Mouse (Mus musculus): ENCODE measurements around the gene Gria1.

The Gria1 gene

GRCm38 (mm10) chr11:57062441-57062840 is 51.3 kb downstream of the Gria1 start:
- DNase-seq, result no peak

GRCm38 (mm10) chr11:57070196-57070901 is 59.2 kb downstream of the Gria1 start:
- DNase-seq, result no peak

- DNase-seq, result no peak
Measured at GRCm38 (mm10) chr11:57072171-57072570, 61.0 kb downstream of the Gria1 start.

GRCm38 (mm10) chr11:57079423-57079822 is 68.2 kb downstream of the Gria1 start:
- DNase-seq, result no peak

- peak; percentile 20 for DNase-seq
Measured at GRCm38 (mm10) chr11:57089527-57089926, 78.3 kb downstream of the Gria1 start.

- DNase-seq, result no peak
Measured at GRCm38 (mm10) chr11:57090705-57091104, 79.5 kb downstream of the Gria1 start.

- no peak for DNase-seq
Measured at GRCm38 (mm10) chr11:57091276-57091914, 80.2 kb downstream of the Gria1 start.

- no peak for DNase-seq
Measured at GRCm38 (mm10) chr11:57100491-57100890, 89.3 kb downstream of the Gria1 start.

- DNase-seq, result no peak
Measured at GRCm38 (mm10) chr11:57103751-57104254, 92.6 kb downstream of the Gria1 start.

- no peak for DNase-seq
Measured at GRCm38 (mm10) chr11:57105683-57106082, 94.5 kb downstream of the Gria1 start.

- peak; percentile 42 for DNase-seq
Measured at GRCm38 (mm10) chr11:57112386-57112785, 101.2 kb downstream of the Gria1 start.

- no peak for DNase-seq
Measured at GRCm38 (mm10) chr11:57114410-57114809, 103.2 kb downstream of the Gria1 start.

GRCm38 (mm10) chr11:57127066-57127465 is 115.9 kb downstream of the Gria1 start:
- no peak for DNase-seq

- DNase-seq, result no peak
Measured at GRCm38 (mm10) chr11:57140162-57140780, 129.1 kb downstream of the Gria1 start.

- DNase-seq, result no peak
Measured at GRCm38 (mm10) chr11:57143681-57144080, 132.5 kb downstream of the Gria1 start.

GRCm38 (mm10) chr11:57145192-57145591 is 134.0 kb downstream of the Gria1 start:
- no peak for DNase-seq

GRCm38 (mm10) chr11:57145704-57146103 is 134.5 kb downstream of the Gria1 start:
- no peak for DNase-seq

GRCm38 (mm10) chr11:57151674-57152073 is 140.5 kb downstream of the Gria1 start:
- DNase-seq, result no peak

GRCm38 (mm10) chr11:57154998-57155397 is 143.8 kb downstream of the Gria1 start:
- no peak for DNase-seq

- no peak for DNase-seq
Measured at GRCm38 (mm10) chr11:57159412-57159811, 148.2 kb downstream of the Gria1 start.

- no peak for DNase-seq
Measured at GRCm38 (mm10) chr11:57160076-57160475, 148.9 kb downstream of the Gria1 start.

- DNase-seq, result no peak
Measured at GRCm38 (mm10) chr11:57162931-57163330, 151.7 kb downstream of the Gria1 start.

GRCm38 (mm10) chr11:57170058-57170457 is 158.9 kb downstream of the Gria1 start:
- no peak for DNase-seq

GRCm38 (mm10) chr11:57174165-57174564 is 163.0 kb downstream of the Gria1 start:
- DNase-seq, result no peak

Data from right cerebral cortex, postnatal 4 days (tissue).